9 mouse cellular contexts compared by ENCODE assay signal in genomic region chr17:56808518-56808917, GRCm38 (mm10). TPM values are rescaled to one million over a fixed set of nuclear protein-coding genes. Genes with fewer than 3 reads are reported as not detected.
DNase-seq lines count a peak whose midpoint lies in the region; ATAC-seq and TF ChIP-seq lines count a peak whose summit lies in the region.
"Had no signal": no experiment of that assay in that cellular context is flagged by ENCODE, and none has a peak within 500 bp of the region (broad histone marks: within the 10 kb centered on the region; RNA-seq: fewer than 3 reads in every experiment).

No protein-coding gene starts in this region.

- H3K4me1 ChIP-seq in ES-Bruce4 (ENCODE audit: control insufficient read depth, insufficient read depth, low read length): peaks cover 3% of the 10 kb centered on the region
- H3K4me1 ChIP-seq in forebrain, embryonic 16.5 days (replicated peaks; ENCODE audit: control insufficient read depth, insufficient read depth, low read length): peaks cover 16% of the 10 kb centered on the region
- peaks cover 11% of the 10 kb centered on the region for H3K4me1 ChIP-seq in liver, embryonic 16.5 days (ENCODE audit: control insufficient read depth, low read depth, low read length)
- peaks cover 25% of the 10 kb centered on the region for H3K4me1 ChIP-seq in neural tube, embryonic 12.5 days
- peaks cover 22% of the 10 kb centered on the region for H3K4me1 ChIP-seq in stomach, embryonic 15.5 days

- H3K36me3 ChIP-seq in ES-Bruce4 (ENCODE audit: control insufficient read depth, insufficient read depth, low read length, poor library complexity, severe bottlenecking): no peaks in the 10 kb centered on the region
- no peaks in the 10 kb centered on the region for H3K36me3 ChIP-seq in forebrain, embryonic 16.5 days (ENCODE audit: control insufficient read depth, insufficient read depth)
- peaks cover 2% of the 10 kb centered on the region for H3K36me3 ChIP-seq in liver, embryonic 16.5 days (ENCODE audit: control insufficient read depth, insufficient read depth)
- H3K36me3 ChIP-seq in neural tube, embryonic 12.5 days: no peaks in the 10 kb centered on the region; the same call in 1 of the 2 replicates
- no peaks in the 10 kb centered on the region for H3K36me3 ChIP-seq in stomach, embryonic 15.5 days

- peak; percentile 91 for ATAC-seq in forebrain, embryonic 16.5 days
- ATAC-seq in liver, embryonic 16.5 days (ENCODE audit: low read depth): peak; percentile 69
- peak; percentile 78 for ATAC-seq in neural tube, embryonic 12.5 days (ENCODE audit: low FRiP score, low read depth)
- peak; percentile 65 for ATAC-seq in stomach, embryonic 15.5 days (ENCODE audit: insufficient read depth, low FRiP score, low read depth)

- no peak overlapping the region for H3K4me2 ChIP-seq in forebrain, embryonic 16.5 days (ENCODE audit: low read length)
- no peak overlapping the region for H3K4me2 ChIP-seq in liver, embryonic 16.5 days (ENCODE audit: low read depth, low read length)
- H3K4me2 ChIP-seq in neural tube, embryonic 12.5 days (replicated peaks): no peak overlapping the region
- no peak overlapping the region for H3K4me2 ChIP-seq in stomach, embryonic 15.5 days

- H3K27me3 ChIP-seq in ES-Bruce4 (ENCODE audit: control insufficient read depth, insufficient read depth, low read length, poor library complexity, severe bottlenecking): no peaks in the 10 kb centered on the region
- no peaks in the 10 kb centered on the region for H3K27me3 ChIP-seq in forebrain, embryonic 16.5 days (replicated peaks; ENCODE audit: control insufficient read depth, insufficient read depth, low read length)
- no peaks in the 10 kb centered on the region for H3K27me3 ChIP-seq in liver, embryonic 16.5 days (ENCODE audit: control insufficient read depth, insufficient read depth, low read depth, low read length)
- peaks cover 4% of the 10 kb centered on the region; the same call in 1 of the 2 replicates for H3K27me3 ChIP-seq in neural tube, embryonic 12.5 days (replicated peaks)
- no peaks in the 10 kb centered on the region for H3K27me3 ChIP-seq in stomach, embryonic 15.5 days (replicated peaks)

- H3K4me3 ChIP-seq in ES-Bruce4 (ENCODE audit: low read depth, low read length): no peak overlapping the region
- no peak overlapping the region for H3K4me3 ChIP-seq in forebrain, embryonic 16.5 days (replicated peaks; ENCODE audit: low read length)
- H3K4me3 ChIP-seq in liver, embryonic 16.5 days (ENCODE audit: low read depth, low read length): no peak overlapping the region
- no peak overlapping the region for H3K4me3 ChIP-seq in neural tube, embryonic 12.5 days
- no peak overlapping the region for H3K4me3 ChIP-seq in stomach, embryonic 15.5 days (replicated peaks)
- H3K4me3 ChIP-seq: erythroblast, embryonic 14.5 days had no signal

- TF ChIP-seq POLR2A in ES-Bruce4 (IDR thresholded peaks at IDR 0.05; ENCODE audit: insufficient read depth, low read length): no peak

- no peak overlapping the region for H3K27ac ChIP-seq in ES-Bruce4 (ENCODE audit: insufficient read depth, low read length)
- H3K27ac ChIP-seq in forebrain, embryonic 16.5 days (ENCODE audit: low read length): no peak overlapping the region
- H3K27ac ChIP-seq in liver, embryonic 16.5 days (ENCODE audit: low read length): no peak overlapping the region
- H3K27ac ChIP-seq in neural tube, embryonic 12.5 days: no peak overlapping the region
- no peak overlapping the region for H3K27ac ChIP-seq in stomach, embryonic 15.5 days

- TF ChIP-seq CTCF in ES-Bruce4 (IDR thresholded peaks at IDR 0.05; ENCODE audit: low read depth, low read length): peak; percentile 98

- TF ChIP-seq EP300 in ES-Bruce4 (IDR thresholded peaks at IDR 0.05; ENCODE audit: insufficient read depth, low read depth, low read length): peak; percentile 29; the same call in 1 of the 2 replicates

- DNase-seq in cerebellum, adult 11-12 months: peak; percentile 63
- DNase-seq in heart, postnatal 25 days (ENCODE audit: low spot score): peak; percentile 46
- DNase-seq in layer of hippocampus, adult 11-12 months (ENCODE audit: low spot score): peak; percentile 86

- no peak overlapping the region for H3K9ac ChIP-seq in ES-Bruce4 (ENCODE audit: low read depth, poor library complexity, severe bottlenecking)
- no peak overlapping the region for H3K9ac ChIP-seq in forebrain, embryonic 16.5 days (replicated peaks; ENCODE audit: low read depth, low read length)
- H3K9ac ChIP-seq in liver, embryonic 16.5 days (ENCODE audit: low read depth, low read length): no peak overlapping the region
- no peak overlapping the region for H3K9ac ChIP-seq in neural tube, embryonic 12.5 days
- no peak overlapping the region for H3K9ac ChIP-seq in stomach, embryonic 15.5 days

- 6% methylated on average over 9 of the region's 9 CpGs for WGBS in forebrain, embryonic 16.5 days
- 13% methylated on average over 9 of the region's 9 CpGs for WGBS in liver, embryonic 16.5 days (ENCODE audit: insufficient replicate concordance)
- WGBS in neural tube, embryonic 12.5 days: 12% methylated on average over 9 of the region's 9 CpGs
- WGBS in stomach, embryonic 15.5 days: 12% methylated on average over 9 of the region's 9 CpGs

- intact Hi-C loops in heart, postnatal 25 days (cut with DNase I): loop anchor here (1.0 to 10.0 kb wide), 3 partner anchors 50 to 356 kb away; no protein-coding TSS in a partner anchor

- H3K9me3 ChIP-seq in ES-Bruce4 (replicated peaks; ENCODE audit: control insufficient read depth, insufficient read depth, low read length, poor library complexity, severe bottlenecking): no peaks in the 10 kb centered on the region
- H3K9me3 ChIP-seq in forebrain, embryonic 16.5 days (ENCODE audit: control insufficient read depth, low read length): no peaks in the 10 kb centered on the region
- no peaks in the 10 kb centered on the region for H3K9me3 ChIP-seq in liver, embryonic 16.5 days (replicated peaks; ENCODE audit: control insufficient read depth, low read length)
- no peaks in the 10 kb centered on the region for H3K9me3 ChIP-seq in neural tube, embryonic 12.5 days
- no peaks in the 10 kb centered on the region for H3K9me3 ChIP-seq in stomach, embryonic 15.5 days

RNA-seq across cellular contexts. Expression of gene Rfx2, which starts 22.3 kb away (rescaled TPM):
- polyA plus RNA-seq in ES-Bruce4 (2011; ENCODE audit: insufficient read depth, insufficient read length, low read depth, missing spikeins): 27.5 and 30.5 TPM in 2 replicates
- 3.7 and 4.2 TPM in 2 replicates for polyA plus RNA-seq in forebrain, embryonic 16.5 days (2015; fragmentation: Nextera tagmentation; extraction: Ambion mirVana)
- total RNA-seq in heart, postnatal 25 days (2021): 1 to 10 TPM; 3.2 to 4.6 TPM
- 12.4 and 12.6 TPM in 2 replicates for polyA plus RNA-seq in liver, embryonic 16.5 days (2015; fragmentation: Nextera tagmentation; extraction: Ambion mirVana)
- 4.9 and 6.0 TPM in 2 replicates for polyA plus RNA-seq in neural tube, embryonic 12.5 days (2016; fragmentation: Nextera tagmentation; extraction: Ambion mirVana)
- polyA plus RNA-seq in stomach, embryonic 15.5 days (2015; fragmentation: Nextera tagmentation; extraction: Ambion mirVana): 6.1 and 6.6 TPM in 2 replicates

RNA-seq across cellular contexts. Expression of gene Prr22, which starts 38.5 kb away (rescaled TPM):
- not detected in 2 replicates for polyA plus RNA-seq in ES-Bruce4 (2011; ENCODE audit: insufficient read depth, insufficient read length, low read depth, missing spikeins)
- polyA plus RNA-seq in forebrain, embryonic 16.5 days (2015; fragmentation: Nextera tagmentation; extraction: Ambion mirVana): 0.96 and 1.0 TPM in 2 replicates
- under 1 TPM; 0.13 to 0.22 TPM for total RNA-seq in heart, postnatal 25 days (2021)
- polyA plus RNA-seq in liver, embryonic 16.5 days (2015; fragmentation: Nextera tagmentation; extraction: Ambion mirVana): 0.42 and 0.44 TPM in 2 replicates
- polyA plus RNA-seq in neural tube, embryonic 12.5 days (2016; fragmentation: Nextera tagmentation; extraction: Ambion mirVana): 1.6 and 1.8 TPM in 2 replicates
- polyA plus RNA-seq in stomach, embryonic 15.5 days (2015; fragmentation: Nextera tagmentation; extraction: Ambion mirVana): 1.3 and 1.4 TPM in 2 replicates

RNA-seq across cellular contexts. Expression of gene Dus3l, which starts 44.0 kb away (rescaled TPM):
- polyA plus RNA-seq in ES-Bruce4 (2011; ENCODE audit: insufficient read depth, insufficient read length, low read depth, missing spikeins): 18.4 and 18.9 TPM in 2 replicates
- polyA plus RNA-seq in forebrain, embryonic 16.5 days (2015; fragmentation: Nextera tagmentation; extraction: Ambion mirVana): 73.5 and 90.4 TPM in 2 replicates
- total RNA-seq in heart, postnatal 25 days (2021): 10 to 100 TPM; 18.3 to 18.8 TPM
- 11.4 and 12.2 TPM in 2 replicates for polyA plus RNA-seq in liver, embryonic 16.5 days (2015; fragmentation: Nextera tagmentation; extraction: Ambion mirVana)
- polyA plus RNA-seq in neural tube, embryonic 12.5 days (2016; fragmentation: Nextera tagmentation; extraction: Ambion mirVana): 49.3 and 54.3 TPM in 2 replicates
- polyA plus RNA-seq in stomach, embryonic 15.5 days (2015; fragmentation: Nextera tagmentation; extraction: Ambion mirVana): 40.1 and 48.2 TPM in 2 replicates

RNA-seq across cellular contexts. Expression of gene Nrtn, which starts 51.2 kb away (rescaled TPM):
- 8.1 and 10.8 TPM in 2 replicates for polyA plus RNA-seq in ES-Bruce4 (2011; ENCODE audit: insufficient read depth, insufficient read length, low read depth, missing spikeins)
- polyA plus RNA-seq in forebrain, embryonic 16.5 days (2015; fragmentation: Nextera tagmentation; extraction: Ambion mirVana): 0.73 and 0.84 TPM in 2 replicates
- total RNA-seq in heart, postnatal 25 days (2021): 10 to 100 TPM; 25.7 to 28.8 TPM
- polyA plus RNA-seq in liver, embryonic 16.5 days (2015; fragmentation: Nextera tagmentation; extraction: Ambion mirVana): 0.49 and 1.0 TPM in 2 replicates
- 3.4 and 3.7 TPM in 2 replicates for polyA plus RNA-seq in neural tube, embryonic 12.5 days (2016; fragmentation: Nextera tagmentation; extraction: Ambion mirVana)
- 13.3 and 14.7 TPM in 2 replicates for polyA plus RNA-seq in stomach, embryonic 15.5 days (2015; fragmentation: Nextera tagmentation; extraction: Ambion mirVana)
